Mouse (Mus musculus): ENCODE results near the gene Phf11b.
"Not testable (repeated sequence)": the region's sequence is repeated elsewhere in the genome, so short reads cannot be mapped to it uniquely, and the experiment has no call there.

The Phf11b gene

GRCm38 (mm10) chr14:59341189-59341588, at the start of gene Phf11b:
Phf11b (minus strand) TSS chr14:59341351.
- DNase-seq = peak; percentile 13

GRCm38 (mm10) chr14:59390181-59390580, 49.0 kb upstream of the Phf11b start:
- peak; percentile 41 for DNase-seq

DNA sequence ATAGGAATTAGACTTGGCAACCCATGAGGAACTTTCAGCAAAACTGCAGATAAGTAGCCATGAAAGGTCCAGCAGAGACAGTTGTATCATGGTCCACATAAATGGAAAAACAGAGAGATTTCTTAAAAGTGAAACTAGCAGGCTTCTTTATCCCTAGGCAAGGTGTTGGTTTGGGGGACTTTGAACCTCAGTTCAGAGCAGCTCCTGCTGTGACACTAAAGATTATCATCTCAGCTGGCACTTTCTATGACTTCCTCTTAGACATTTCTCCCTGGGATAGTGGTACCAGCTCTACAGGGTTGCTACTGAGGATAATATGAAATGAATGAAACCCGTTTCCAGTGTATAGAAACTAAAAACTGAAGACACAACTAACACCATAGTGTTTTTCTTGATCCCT, 48.4 kb upstream of the Phf11b start:
- no peak for DNase-seq

- DNase-seq = no peak
Measured at GRCm38 (mm10) chr14:59370348-59371068, 29.4 kb upstream of the Phf11b start.

DNA sequence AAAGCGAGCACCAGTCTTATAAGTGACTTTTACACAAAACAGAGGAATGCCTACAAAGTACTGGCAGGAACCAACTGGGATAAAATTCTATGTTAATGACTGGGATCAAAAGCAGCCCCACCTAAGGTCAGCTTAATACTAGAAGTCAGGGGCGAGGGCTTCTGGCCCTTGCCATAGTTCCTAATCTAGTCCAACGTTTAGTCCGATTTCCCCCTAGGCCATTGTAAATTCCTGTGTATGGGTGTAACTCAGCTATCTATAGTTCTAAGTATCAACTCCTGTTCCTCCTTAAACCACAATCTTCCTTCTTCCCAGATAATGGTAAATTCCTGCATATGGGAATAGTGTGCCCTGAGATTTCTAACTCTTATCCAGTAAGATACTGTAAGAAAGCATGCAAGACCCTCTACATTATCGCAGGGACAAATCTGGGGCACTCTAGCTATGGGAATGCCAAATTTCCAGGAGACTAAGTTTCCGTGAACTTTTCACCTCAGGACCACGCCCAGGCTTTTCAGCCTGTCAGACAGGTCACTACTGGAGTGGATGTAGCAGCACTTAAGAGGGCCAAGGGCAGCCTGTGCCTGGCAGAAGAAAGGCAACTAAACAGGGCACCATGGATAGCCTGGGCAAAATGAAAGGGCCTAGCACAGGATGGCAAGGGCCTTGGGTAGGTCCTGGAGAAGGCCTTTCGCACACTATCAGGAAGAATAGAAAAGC, 25.4 kb upstream of the Phf11b start:
- DNase-seq = peak; percentile 4

GRCm38 (mm10) chr14:59365244-59365644, 24.1 kb upstream of the Phf11b start, which contains the start of gene Phf11d:
Phf11d (minus strand) TSS chr14:59365470.
- DNase-seq = peak; percentile 72

- DNase-seq = no peak
Measured at GRCm38 (mm10) chr14:59339541-59339940, 1.6 kb downstream of the Phf11b start.

GRCm38 (mm10) chr14:59336056-59336455, 5.1 kb downstream of the Phf11b start:
- DNase-seq = not testable (repeated sequence)

- DNase-seq = peak; percentile 38
Measured at GRCm38 (mm10) chr14:59330499-59330898, 10.7 kb downstream of the Phf11b start.

DNA sequence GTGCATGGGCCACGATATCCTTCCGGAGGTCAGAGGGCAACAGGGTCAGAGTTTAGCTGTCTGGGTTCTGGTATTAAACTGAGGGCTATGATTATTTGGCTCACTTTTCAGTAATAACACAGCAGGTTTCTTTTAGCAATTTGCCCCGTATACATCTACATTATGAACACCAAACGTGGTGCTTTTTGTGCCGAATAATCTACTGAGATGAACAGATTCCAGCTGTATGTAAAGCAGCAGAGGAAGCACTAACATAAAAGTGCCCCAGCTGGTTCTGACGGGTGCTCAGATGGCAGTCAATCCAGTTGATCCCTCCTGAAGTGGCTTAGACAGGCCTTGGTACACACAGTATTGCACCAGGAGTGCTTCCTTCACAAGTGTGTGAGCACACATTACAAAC, 21.2 kb downstream of the Phf11b start:
- not testable (repeated sequence) for DNase-seq

GRCm38 (mm10) chr14:59319036-59319435, 22.1 kb downstream of the Phf11b start:
- DNase-seq = not testable (repeated sequence)

- DNase-seq = peak; percentile 7
Measured at GRCm38 (mm10) chr14:59297391-59297790, 43.8 kb downstream of the Phf11b start, which contains the start of gene Phf11a. Phf11a (minus strand) TSS chr14:59297522.

DNA sequence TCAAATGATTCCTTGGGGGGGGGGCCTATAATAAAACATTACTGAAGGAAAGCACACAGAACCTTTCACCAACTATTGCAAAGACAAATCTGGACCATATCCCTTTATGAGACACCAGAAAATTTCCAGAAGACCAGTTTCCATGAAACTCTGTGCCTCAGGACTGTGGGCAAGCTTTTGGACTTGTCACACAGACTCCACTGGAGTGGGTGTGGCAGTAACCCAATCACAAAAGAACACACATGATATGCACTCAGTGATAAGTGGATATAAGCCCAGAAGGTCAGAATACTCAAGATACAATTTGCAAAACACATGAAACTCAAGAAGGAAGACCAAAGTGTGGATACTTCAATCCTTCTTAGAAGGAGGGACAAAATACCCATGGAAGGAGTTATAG, 49.4 kb downstream of the Phf11b start:
- not testable (repeated sequence) for DNase-seq

DNA sequence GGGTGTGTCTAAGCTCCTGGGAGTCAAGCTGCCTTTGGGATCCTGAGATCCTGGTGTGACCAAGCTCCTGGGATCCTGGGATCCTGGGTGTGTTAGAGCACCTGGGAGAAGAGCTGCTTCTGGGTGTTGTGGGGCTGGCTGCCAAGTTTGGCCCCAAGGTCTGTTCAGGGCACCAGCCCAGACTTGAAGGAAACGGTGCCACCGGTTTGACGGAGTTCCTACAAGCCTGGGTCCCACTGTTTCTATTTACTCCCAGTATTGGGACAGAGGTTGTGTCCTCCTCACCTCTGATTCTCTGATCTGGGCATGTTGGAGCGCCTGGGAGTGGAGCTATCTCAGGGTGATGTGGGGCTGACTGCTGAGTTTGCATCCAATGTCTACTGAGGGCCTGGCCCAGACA, 66.2 kb downstream of the Phf11b start:
- not testable (repeated sequence) for DNase-seq

All from lung, postnatal 10 days (tissue).